In the genomic region with DNA sequence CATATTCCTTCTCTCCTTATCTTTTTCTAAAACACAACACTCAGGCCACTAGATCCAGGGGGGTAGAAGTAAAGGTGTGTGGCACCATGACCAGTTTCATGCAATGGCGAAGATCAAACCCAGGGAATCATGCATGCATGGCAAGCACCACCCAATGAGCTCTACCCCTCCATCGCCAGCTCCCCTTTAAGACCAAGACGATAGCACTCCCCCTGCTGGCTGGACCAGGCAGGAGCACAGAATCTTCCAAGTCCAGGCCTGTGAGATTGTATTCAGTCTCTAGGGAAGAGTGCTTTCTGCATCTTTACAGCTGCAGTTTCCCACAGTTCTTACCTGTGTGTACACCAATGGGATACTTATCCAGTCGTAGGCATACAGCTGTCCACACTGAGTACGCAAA, we compare ENCODE assay signal across 8 mouse cellular contexts. TPM values are rescaled to one million over a fixed set of nuclear protein-coding genes. Genes with fewer than 3 reads are reported as not detected.
DNase-seq lines count a peak whose midpoint lies in the region; ATAC-seq and TF ChIP-seq lines count a peak whose summit lies in the region.

No protein-coding gene starts in this region.

- no peak overlapping the region for H3K4me3 ChIP-seq in neural tube, embryonic 15.5 days (replicated peaks)
- H3K4me3 ChIP-seq in kidney, embryonic 16.5 days (ENCODE audit: low read length), result no peak overlapping the region
- no peak overlapping the region for H3K4me3 ChIP-seq in liver, embryonic 12.5 days
- no peak overlapping the region for H3K4me3 ChIP-seq in neural tube, embryonic 11.5 days (ENCODE audit: low read depth, low read length)
- no peak overlapping the region for H3K4me3 ChIP-seq in stomach, postnatal 0 days (ENCODE audit: low read depth, low read length)

- DNase-seq in neural tube, embryonic 10.5 days (ENCODE audit: extremely low spot score, low spot score), result peak; percentile 81
- peak; percentile 62 to 68 for DNase-seq in cerebellum, postnatal 36 days
- peak; percentile 70 to 82 for DNase-seq in gastrocnemius, postnatal 4 days (ENCODE audit: low spot score in 2 of 2)
- DNase-seq in neural tube, embryonic 11.5 days (ENCODE audit: low spot score), result peak; percentile 81
- DNase-seq in stomach, postnatal 0 days (ENCODE audit: low spot score), result peak; percentile 86

- peaks cover 10% of the 10 kb centered on the region for H3K4me1 ChIP-seq in neural tube, embryonic 15.5 days
- H3K4me1 ChIP-seq in kidney, embryonic 16.5 days (ENCODE audit: insufficient read depth, low read length), result peaks cover 16% of the 10 kb centered on the region
- H3K4me1 ChIP-seq in liver, embryonic 12.5 days, result peaks cover 69% of the 10 kb centered on the region
- H3K4me1 ChIP-seq in neural tube, embryonic 11.5 days (ENCODE audit: control insufficient read depth, insufficient read depth, low read length), result no peaks in the 10 kb centered on the region
- H3K4me1 ChIP-seq in stomach, postnatal 0 days (replicated peaks; ENCODE audit: control insufficient read depth, insufficient read depth), result no peaks in the 10 kb centered on the region

- no peak overlapping the region for H3K9ac ChIP-seq in neural tube, embryonic 15.5 days (replicated peaks)
- H3K9ac ChIP-seq in kidney, embryonic 16.5 days (replicated peaks; ENCODE audit: low read length), result no peak overlapping the region
- no peak overlapping the region; the same call in 1 of the 2 replicates for H3K9ac ChIP-seq in liver, embryonic 12.5 days
- no peak overlapping the region for H3K9ac ChIP-seq in neural tube, embryonic 11.5 days (ENCODE audit: low read length)
- H3K9ac ChIP-seq in stomach, postnatal 0 days (ENCODE audit: low read length), result no peak overlapping the region

- no peaks in the 10 kb centered on the region for H3K9me3 ChIP-seq in neural tube, embryonic 15.5 days (replicated peaks)
- no peaks in the 10 kb centered on the region for H3K9me3 ChIP-seq in kidney, embryonic 16.5 days (ENCODE audit: low read length)
- H3K9me3 ChIP-seq in liver, embryonic 12.5 days (replicated peaks), result no peaks in the 10 kb centered on the region
- H3K9me3 ChIP-seq in neural tube, embryonic 11.5 days (ENCODE audit: control insufficient read depth, low read length), result no peaks in the 10 kb centered on the region
- H3K9me3 ChIP-seq in stomach, postnatal 0 days (ENCODE audit: control insufficient read depth, low read length), result no peaks in the 10 kb centered on the region

- peak; percentile 92 for TF ChIP-seq CTCF in stomach, postnatal 0 days (IDR thresholded peaks at IDR 0.05; ENCODE audit: low read depth)

- H3K36me3 ChIP-seq in neural tube, embryonic 15.5 days, result no peaks in the 10 kb centered on the region; the same call in 1 of the 2 replicates
- 0 out of 2 replicates have a peak, but pooled peaks cover under 1% of the 10 kb centered on the region for H3K36me3 ChIP-seq in kidney, embryonic 16.5 days (ENCODE audit: insufficient read depth, low read length)
- H3K36me3 ChIP-seq in liver, embryonic 12.5 days, result peaks cover 8% of the 10 kb centered on the region
- H3K36me3 ChIP-seq in neural tube, embryonic 11.5 days (ENCODE audit: control insufficient read depth, insufficient read depth, low read length), result no peaks in the 10 kb centered on the region
- no peaks in the 10 kb centered on the region for H3K36me3 ChIP-seq in stomach, postnatal 0 days (ENCODE audit: control insufficient read depth, insufficient read depth, low read length)

- no peak overlapping the region for H3K4me2 ChIP-seq in neural tube, embryonic 15.5 days
- no peak overlapping the region for H3K4me2 ChIP-seq in kidney, embryonic 16.5 days (replicated peaks; ENCODE audit: low read depth, low read length)
- H3K4me2 ChIP-seq in liver, embryonic 12.5 days, result no peak overlapping the region
- no peak overlapping the region for H3K4me2 ChIP-seq in neural tube, embryonic 11.5 days (ENCODE audit: low read depth)
- H3K4me2 ChIP-seq in stomach, postnatal 0 days (replicated peaks; ENCODE audit: low read depth), result no peak overlapping the region

- no peaks in the 10 kb centered on the region for H3K27me3 ChIP-seq in neural tube, embryonic 15.5 days (replicated peaks)
- no peaks in the 10 kb centered on the region for H3K27me3 ChIP-seq in kidney, embryonic 16.5 days (ENCODE audit: insufficient read depth, low read length)
- H3K27me3 ChIP-seq in liver, embryonic 12.5 days (replicated peaks), result no peaks in the 10 kb centered on the region
- H3K27me3 ChIP-seq in neural tube, embryonic 11.5 days (ENCODE audit: control insufficient read depth, insufficient read depth, low read length), result no peaks in the 10 kb centered on the region
- H3K27me3 ChIP-seq in stomach, postnatal 0 days (ENCODE audit: control insufficient read depth, insufficient read depth, low read length), result no peaks in the 10 kb centered on the region

- no peak overlapping the region for H3K27ac ChIP-seq in neural tube, embryonic 15.5 days (replicated peaks)
- H3K27ac ChIP-seq in kidney, embryonic 16.5 days (ENCODE audit: low read length), result 0 out of 2 replicates have a peak overlapping the region, but pooled peaks have one; percentile 14
- peak overlapping the region; percentile 81; the same call in 1 of the 2 replicates for H3K27ac ChIP-seq in liver, embryonic 12.5 days
- H3K27ac ChIP-seq in neural tube, embryonic 11.5 days (ENCODE audit: low read depth, low read length), result no peak overlapping the region
- no peak overlapping the region for H3K27ac ChIP-seq in stomach, postnatal 0 days (replicated peaks)

- TF ChIP-seq EP300 in stomach, postnatal 0 days (optimal IDR thresholded peaks at IDR 0.05), result no peak

- 31% methylated on average over 5 of the region's 5 CpGs for WGBS in neural tube, embryonic 15.5 days
- 29% methylated on average over 5 of the region's 5 CpGs for WGBS in kidney, embryonic 16.5 days
- 14% methylated on average over 5 of the region's 5 CpGs for WGBS in liver, embryonic 12.5 days (ENCODE audit: insufficient replicate concordance)
- 29% methylated on average over 5 of the region's 5 CpGs for WGBS in neural tube, embryonic 11.5 days
- WGBS in stomach, postnatal 0 days, result 23% methylated on average over 5 of the region's 5 CpGs

- no peak for ATAC-seq in neural tube, embryonic 15.5 days (ENCODE audit: low FRiP score)
- peak; percentile 39; the same call in 1 of the 2 replicates for ATAC-seq in kidney, embryonic 16.5 days (ENCODE audit: low FRiP score, low TSS enrichment)
- ATAC-seq in liver, embryonic 12.5 days, result peak; percentile 14; the same call in 1 of the 2 replicates
- ATAC-seq in neural tube, embryonic 11.5 days (ENCODE audit: insufficient read depth, low FRiP score, low TSS enrichment), result 0 out of 2 replicates have a peak, but pooled peaks have one; percentile 35
- 0 out of 2 replicates have a peak, but pooled peaks have one; percentile 4 for ATAC-seq in stomach, postnatal 0 days (ENCODE audit: low FRiP score, low TSS enrichment)

RNA-seq across cellular contexts. Expression of a gene that starts 10.1 kb away (rescaled TPM):
- polyA plus RNA-seq in neural tube, embryonic 15.5 days (2015; fragmentation: Nextera tagmentation; extraction: Ambion mirVana), result 2.1 and 2.3 TPM in 2 replicates
- 1 to 10 TPM; 1.2 to 1.5 TPM for total RNA-seq in gastrocnemius, postnatal 4 days (2021)
- polyA plus RNA-seq in kidney, embryonic 16.5 days (2015; fragmentation: Nextera tagmentation; extraction: Ambion mirVana), result 1.4 and 1.9 TPM in 2 replicates
- 0.17 and 0.32 TPM in 2 replicates for polyA plus RNA-seq in liver, embryonic 12.5 days (2016; fragmentation: Nextera tagmentation; extraction: Ambion mirVana)
- polyA plus RNA-seq in neural tube, embryonic 11.5 days (2014; fragmentation: Nextera tagmentation; extraction: Ambion mirVana), result 1.0 and 1.5 TPM in 2 replicates
- 0.36 and 0.58 TPM in 2 replicates for polyA plus RNA-seq in stomach, postnatal 0 days (2015; fragmentation: Nextera tagmentation; extraction: Ambion mirVana)

RNA-seq across cellular contexts. Expression of a gene that starts 10.2 kb away (rescaled TPM):
- 21.4 and 22.5 TPM in 2 replicates for polyA plus RNA-seq in neural tube, embryonic 15.5 days (2015; fragmentation: Nextera tagmentation; extraction: Ambion mirVana)
- total RNA-seq in gastrocnemius, postnatal 4 days (2021), result 10 to 100 TPM; 24.2 to 26.1 TPM
- 32.0 and 34.6 TPM in 2 replicates for polyA plus RNA-seq in kidney, embryonic 16.5 days (2015; fragmentation: Nextera tagmentation; extraction: Ambion mirVana)
- polyA plus RNA-seq in liver, embryonic 12.5 days (2016; fragmentation: Nextera tagmentation; extraction: Ambion mirVana), result 189 and 191 TPM in 2 replicates
- 42.6 and 43.0 TPM in 2 replicates for polyA plus RNA-seq in neural tube, embryonic 11.5 days (2014; fragmentation: Nextera tagmentation; extraction: Ambion mirVana)
- polyA plus RNA-seq in stomach, postnatal 0 days (2015; fragmentation: Nextera tagmentation; extraction: Ambion mirVana), result 14.7 and 14.8 TPM in 2 replicates

RNA-seq across cellular contexts. Expression of a gene that starts 10.9 kb away (rescaled TPM):
- polyA plus RNA-seq in neural tube, embryonic 15.5 days (2015; fragmentation: Nextera tagmentation; extraction: Ambion mirVana), result 1,798 and 1,858 TPM in 2 replicates
- 1,000 to 10,000 TPM; 1,831 to 1,888 TPM for total RNA-seq in gastrocnemius, postnatal 4 days (2021)
- 1,651 and 1,666 TPM in 2 replicates for polyA plus RNA-seq in kidney, embryonic 16.5 days (2015; fragmentation: Nextera tagmentation; extraction: Ambion mirVana)
- 5,199 and 5,262 TPM in 2 replicates for polyA plus RNA-seq in liver, embryonic 12.5 days (2016; fragmentation: Nextera tagmentation; extraction: Ambion mirVana)
- 1,187 and 1,207 TPM in 2 replicates for polyA plus RNA-seq in neural tube, embryonic 11.5 days (2014; fragmentation: Nextera tagmentation; extraction: Ambion mirVana)
- polyA plus RNA-seq in stomach, postnatal 0 days (2015; fragmentation: Nextera tagmentation; extraction: Ambion mirVana), result 2,976 and 2,992 TPM in 2 replicates

RNA-seq across cellular contexts. Expression of a gene that starts 50.1 kb away (rescaled TPM):
- polyA plus RNA-seq in neural tube, embryonic 15.5 days (2015; fragmentation: Nextera tagmentation; extraction: Ambion mirVana), result 30.3 and 32.3 TPM in 2 replicates
- 10 to 100 TPM; 16.8 to 28.4 TPM for total RNA-seq in gastrocnemius, postnatal 4 days (2021)
- 30.1 and 36.5 TPM in 2 replicates for polyA plus RNA-seq in kidney, embryonic 16.5 days (2015; fragmentation: Nextera tagmentation; extraction: Ambion mirVana)
- 6.9 and 10.0 TPM in 2 replicates for polyA plus RNA-seq in liver, embryonic 12.5 days (2016; fragmentation: Nextera tagmentation; extraction: Ambion mirVana)
- 6.1 and 6.2 TPM in 2 replicates for polyA plus RNA-seq in neural tube, embryonic 11.5 days (2014; fragmentation: Nextera tagmentation; extraction: Ambion mirVana)
- polyA plus RNA-seq in stomach, postnatal 0 days (2015; fragmentation: Nextera tagmentation; extraction: Ambion mirVana), result 27.5 and 31.2 TPM in 2 replicates

Comparison
In these comparisons a context has a peak if more than half of its experiments do, and no peak if none do; other contexts are left out.
1. H3K27ac ChIP-seq: peak in kidney, embryonic 16.5 days (single experiment) and liver, embryonic 12.5 days (single experiment); none in neural tube, embryonic 15.5 days (single experiment), neural tube, embryonic 11.5 days (single experiment) and stomach, postnatal 0 days (single experiment).
2. Peak in every context shown above with its lines, with median percentiles within 50 percentile points of each other: DNase-seq.